Mouse (Mus musculus): ENCODE results near the gene Sgms1.

The Sgms1 gene

DNA sequence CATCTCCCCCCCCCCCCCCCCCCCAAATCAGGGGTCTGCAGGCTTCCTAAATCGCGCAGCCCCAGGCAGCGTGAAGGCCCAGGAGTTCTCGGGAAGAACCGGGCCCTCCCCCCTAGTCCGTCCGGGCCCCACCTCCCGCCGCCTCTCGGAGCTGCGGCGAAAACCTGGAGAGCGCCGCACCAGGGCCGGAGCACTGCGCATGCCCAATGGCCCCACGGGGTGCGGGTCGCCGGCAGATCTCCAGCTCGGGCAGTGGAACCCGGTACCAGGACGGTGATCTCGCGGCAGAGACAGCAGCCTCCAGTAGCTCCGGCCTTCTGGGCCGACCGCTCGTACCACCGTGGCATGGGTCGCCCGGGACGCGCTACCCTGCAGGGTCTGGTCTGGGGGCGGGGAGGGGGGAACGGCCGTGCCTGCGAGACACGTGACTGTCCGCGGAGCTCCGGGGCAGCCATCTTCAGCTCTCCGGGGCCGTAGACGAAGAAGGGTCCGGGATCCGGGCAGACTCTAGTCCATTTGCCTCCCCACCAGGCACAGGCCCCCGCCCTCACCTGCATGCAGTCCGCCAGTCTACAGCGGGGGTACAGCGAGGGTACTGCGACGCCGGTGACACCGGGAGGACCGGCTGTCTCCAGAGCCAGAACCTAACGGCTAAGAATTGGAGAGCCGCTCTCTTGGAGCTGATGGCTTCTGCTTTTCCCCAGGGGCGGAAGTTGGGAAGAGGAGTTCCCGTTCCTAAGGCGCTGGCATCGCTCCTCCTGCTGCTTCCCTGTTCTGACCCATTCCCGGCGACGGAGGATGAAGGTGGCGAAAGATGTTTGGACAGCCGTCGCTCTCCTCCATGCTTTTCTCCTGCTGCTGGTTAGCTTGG, at the start of gene Sgms1:
Sgms1 (minus strand) TSS at position 714 of the 871 bp plus-strand sequence.
- peak; percentile 95 for DNase-seq

DNA sequence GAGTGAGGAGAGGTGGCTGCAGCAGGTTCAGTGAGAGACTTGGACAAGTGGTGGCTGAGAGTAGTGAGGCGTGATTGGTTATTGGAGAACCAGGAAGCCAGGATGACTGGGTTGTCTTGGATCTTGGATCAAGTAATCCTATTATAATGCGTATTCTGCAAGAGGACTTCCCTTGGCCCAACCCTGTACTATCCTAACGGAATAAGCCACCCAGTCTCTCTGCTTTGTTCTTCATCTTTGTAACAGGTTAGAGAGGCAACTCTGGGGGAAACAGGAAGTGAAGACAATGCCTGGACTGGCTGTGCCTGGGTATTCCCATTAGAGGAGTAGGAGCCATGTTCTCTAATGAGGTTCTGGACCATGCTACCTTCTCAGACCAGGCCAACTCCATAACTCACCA, 36.3 kb upstream of the Sgms1 start:
- no peak for DNase-seq

- DNase-seq: no peak
These were observed 35.2 kb upstream of the Sgms1 start for GRCm38 (mm10) chr19:32424706-32425105.

DNA sequence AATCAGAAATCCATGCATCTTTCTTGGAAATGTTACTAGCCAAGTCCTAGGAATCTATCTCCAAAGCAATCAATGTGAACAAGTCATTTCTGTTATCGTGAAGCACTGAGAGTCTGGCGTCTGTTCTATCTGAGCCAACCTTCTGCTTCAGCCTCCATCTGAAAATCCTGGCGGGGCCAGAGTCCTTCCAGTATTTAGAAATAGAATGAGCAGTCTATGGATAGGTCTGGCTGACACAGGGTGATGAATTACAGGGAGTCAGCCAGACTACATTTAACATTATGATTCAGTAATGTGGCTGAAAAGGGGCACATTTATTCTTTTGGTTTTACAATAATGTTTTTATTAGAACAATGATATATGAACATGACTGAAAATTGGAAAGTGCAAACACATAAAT, 29.6 kb upstream of the Sgms1 start:
- no peak for DNase-seq

GRCm38 (mm10) chr19:32416692-32417317, 27.3 kb upstream of the Sgms1 start:
- DNase-seq: no peak

GRCm38 (mm10) chr19:32409603-32410360, 20.3 kb upstream of the Sgms1 start:
- no peak for DNase-seq

- DNase-seq: no peak
These were observed 17.2 kb upstream of the Sgms1 start for GRCm38 (mm10) chr19:32406717-32407116.

DNA sequence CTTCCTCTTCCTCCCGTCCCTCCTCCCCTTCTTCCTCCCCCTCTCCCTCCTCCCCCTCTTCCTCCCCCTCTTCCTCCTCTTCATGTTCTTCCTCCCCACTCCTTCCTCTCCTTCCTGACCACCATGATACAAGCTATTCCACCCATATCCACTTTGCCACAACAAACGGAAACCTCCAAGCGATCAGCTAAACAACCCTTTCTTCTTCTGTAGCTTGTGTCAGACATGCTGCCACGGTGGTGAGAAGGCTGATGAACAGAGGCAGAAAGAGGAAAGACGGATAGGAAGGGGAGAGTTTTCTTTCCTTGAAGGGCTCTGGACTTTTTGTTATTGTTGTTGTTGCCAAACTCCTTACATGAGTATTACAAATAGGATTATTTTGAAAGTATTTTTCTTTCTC, 14.9 kb upstream of the Sgms1 start:
- no peak for DNase-seq

GRCm38 (mm10) chr19:32403834-32404233, 14.3 kb upstream of the Sgms1 start:
- DNase-seq: no peak

DNA sequence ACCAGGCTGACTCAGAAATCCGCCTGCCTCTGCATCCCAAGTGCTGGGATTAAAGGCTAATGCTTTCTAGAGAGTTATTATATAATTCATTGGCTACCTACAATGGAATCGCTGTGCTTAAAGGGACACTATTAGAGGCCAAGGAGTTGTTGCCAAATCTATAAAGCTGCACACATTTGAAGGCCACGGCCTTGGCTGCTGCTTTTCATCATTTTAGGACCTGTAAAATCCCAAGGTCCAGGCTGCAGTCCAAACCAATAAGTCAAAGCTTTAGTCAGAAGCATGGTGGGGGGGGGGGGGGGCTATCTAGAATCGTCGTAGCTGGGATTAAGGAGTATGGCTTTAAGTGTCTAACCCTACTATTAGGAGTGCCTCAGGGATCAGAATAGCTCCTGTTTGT, 9.0 kb upstream of the Sgms1 start:
- no peak for DNase-seq

DNA sequence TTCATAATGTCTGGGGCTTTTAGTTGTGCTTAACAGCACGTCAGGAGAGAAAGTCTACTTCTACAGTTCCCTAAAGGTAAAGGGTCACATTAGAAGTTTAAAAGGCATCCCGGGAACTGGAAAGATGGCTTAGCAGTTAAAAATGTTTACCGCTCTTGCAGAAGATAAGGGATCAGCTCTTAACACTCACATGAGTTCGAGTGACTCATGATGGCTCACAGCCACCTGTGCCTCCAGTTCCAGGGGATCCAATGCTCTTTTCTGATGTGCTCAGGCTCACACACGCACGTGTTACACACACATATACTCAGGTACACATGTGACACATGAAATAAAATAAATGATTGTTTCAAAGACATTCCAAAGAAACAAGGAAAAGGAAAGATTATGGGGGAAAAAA, 6.8 kb upstream of the Sgms1 start:
- no peak for DNase-seq

DNA sequence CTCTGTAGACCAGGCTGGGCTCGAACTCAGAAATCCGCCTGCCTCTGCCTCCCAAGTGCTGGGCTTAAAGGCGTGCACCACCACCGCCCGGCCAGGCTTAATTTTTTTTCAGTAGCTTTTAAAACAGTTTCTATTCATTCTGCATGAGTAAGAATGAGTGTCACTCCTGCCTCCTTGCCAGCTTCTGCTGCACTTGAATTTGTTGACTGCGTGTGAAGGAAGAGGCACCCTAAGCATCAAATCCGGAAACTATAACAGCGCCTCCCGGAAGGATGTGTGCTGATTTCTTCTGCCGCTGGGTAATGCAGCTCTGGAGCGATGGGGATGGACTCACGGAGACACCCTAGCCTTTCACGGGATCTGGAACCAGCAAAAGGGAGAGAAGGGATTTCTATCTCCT, 5.3 kb upstream of the Sgms1 start:
- no peak for DNase-seq

GRCm38 (mm10) chr19:32393758-32394450, 4.4 kb upstream of the Sgms1 start:
- no peak for DNase-seq

GRCm38 (mm10) chr19:32393092-32393745, 3.7 kb upstream of the Sgms1 start:
- DNase-seq: no peak

DNA sequence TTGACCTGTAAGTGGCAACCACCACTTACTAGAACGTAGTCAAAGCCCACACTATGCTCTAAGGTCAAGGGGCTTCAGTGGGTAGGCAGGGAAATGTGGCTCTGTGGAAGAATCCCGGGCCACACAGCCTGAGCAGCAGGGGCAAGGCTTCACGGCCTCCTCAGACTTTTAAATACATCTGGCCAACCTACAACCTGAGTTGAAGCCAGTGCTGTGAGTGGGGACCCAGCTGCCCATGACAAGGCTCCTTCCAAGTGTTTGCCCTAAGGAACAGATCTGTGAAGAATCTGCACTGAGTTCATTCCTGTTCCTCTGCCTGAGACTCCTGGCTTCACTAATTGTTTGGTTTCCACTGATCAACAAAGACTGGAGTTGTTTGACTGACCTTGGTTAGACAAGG, 1.9 kb upstream of the Sgms1 start:
- no peak for DNase-seq

GRCm38 (mm10) chr19:32390116-32390515, 602 bp upstream of the Sgms1 start:
- peak; percentile 29 for DNase-seq

- DNase-seq: peak; percentile 98
These were observed 1.2 kb downstream of the Sgms1 start for GRCm38 (mm10) chr19:32388191-32388921.

DNA sequence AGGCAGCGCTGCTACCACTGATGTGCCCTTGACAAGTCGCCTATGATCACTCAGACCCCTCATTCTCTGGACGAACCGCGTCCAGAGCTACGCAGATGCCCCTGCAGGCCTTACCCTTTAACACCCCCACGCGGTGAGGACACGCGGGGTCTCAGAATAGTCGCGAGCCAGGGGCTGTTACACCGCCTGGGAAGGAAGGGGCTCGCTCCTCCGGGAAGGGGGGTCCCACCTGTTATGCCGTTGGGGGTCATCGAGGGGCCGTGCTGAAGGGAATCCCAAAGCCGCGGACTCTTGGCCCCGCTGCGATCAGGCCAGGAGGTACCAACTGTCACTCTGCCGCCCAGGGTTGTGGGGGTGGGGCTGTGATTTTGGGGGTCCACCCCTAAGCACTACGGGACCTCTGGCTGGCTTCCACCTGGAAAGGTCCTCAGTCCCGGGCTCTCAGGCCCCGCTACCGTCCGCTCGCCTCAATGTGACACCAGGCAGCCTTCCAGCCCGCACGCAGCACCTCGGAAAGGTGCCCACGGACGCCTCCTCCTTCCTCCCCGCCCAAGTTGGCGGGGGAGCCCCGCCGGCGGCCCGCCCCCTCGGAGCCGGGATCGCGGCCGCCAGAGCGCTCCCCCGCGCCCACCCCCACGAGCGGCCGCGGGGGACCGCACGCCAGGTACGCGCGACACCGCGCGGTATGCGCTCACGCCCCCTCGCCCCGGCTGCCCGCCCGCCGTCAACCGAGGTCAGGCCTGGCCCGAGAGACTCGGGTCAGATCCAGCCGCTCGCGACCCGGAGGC, 1.9 kb downstream of the Sgms1 start:
- DNase-seq: peak; percentile 64

DNA sequence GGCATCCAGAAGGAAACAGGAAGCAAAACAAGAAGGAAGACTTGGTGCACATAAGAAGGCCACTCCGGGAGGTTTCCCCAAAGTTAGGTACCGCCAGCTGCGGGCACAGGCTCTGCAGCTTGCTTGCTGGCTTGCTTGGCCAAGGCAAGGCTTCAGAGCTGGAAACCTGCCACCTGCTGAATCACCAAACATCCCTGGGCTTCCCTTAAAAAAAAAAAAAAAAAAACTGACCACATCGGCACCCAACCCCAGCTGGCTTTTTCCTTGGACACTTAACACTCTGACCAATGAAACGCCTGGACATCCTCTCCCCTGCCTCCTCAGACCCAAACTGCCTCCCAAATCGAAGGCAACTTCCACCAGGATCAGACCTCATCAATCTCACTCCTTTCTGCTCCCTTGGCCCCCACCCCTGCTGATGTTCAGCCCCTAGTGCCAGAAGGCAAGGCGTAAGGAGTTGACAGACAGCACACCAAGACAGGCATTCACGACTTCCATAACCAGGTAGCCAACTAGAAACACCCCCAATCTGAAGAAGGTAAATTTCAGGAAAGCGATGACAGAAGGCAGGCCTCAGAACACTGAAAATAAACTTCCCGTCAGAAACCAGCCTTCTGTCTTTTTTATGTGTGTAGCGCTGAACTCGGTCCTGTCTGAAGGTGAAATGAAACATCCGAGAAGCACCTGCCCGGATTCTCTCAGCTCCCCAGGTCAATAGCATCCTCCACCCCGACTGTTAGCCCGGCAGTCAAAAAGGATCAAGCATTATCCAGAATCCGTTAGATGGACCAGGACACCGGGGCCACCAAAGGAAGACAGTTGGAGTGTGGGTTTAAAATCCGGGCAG, 2.7 kb downstream of the Sgms1 start:
- peak; percentile 86 for DNase-seq

DNA sequence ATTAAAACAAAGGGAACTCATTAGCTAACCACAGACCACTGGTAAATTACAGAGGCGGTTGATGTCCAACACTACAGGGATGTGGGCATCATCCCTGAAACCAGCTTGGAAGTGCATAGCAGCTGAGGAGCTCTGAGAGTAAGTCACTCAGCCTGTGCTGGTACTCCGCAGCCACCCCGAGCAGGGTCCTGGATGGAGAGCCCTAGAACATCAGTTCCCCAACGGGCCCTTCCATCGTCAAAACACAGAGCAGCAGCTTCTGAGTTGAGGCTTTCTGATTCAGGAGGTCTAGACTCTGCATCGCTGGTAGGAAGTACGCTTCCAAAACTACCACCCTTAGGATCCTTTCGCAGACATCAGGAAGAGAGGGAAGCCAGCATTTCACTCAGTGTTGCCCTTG, 5.8 kb downstream of the Sgms1 start:
- no peak for DNase-seq

Measured in kidney, postnatal 14 days (tissue).